Mouse (Mus musculus) midbrain, embryonic 16.5 days (tissue): ENCODE results near the gene Mmp7. TPM values are rescaled to one million over a fixed set of nuclear protein-coding genes. Genes with fewer than 3 reads are reported as not detected.

Experiments used
- ATAC-seq: fragments of 200-750 bp; cut with Nextera tagmentation; 2 replicates; pipeline ENCODE4 v1.8.0; 2017; ENCODE audit warnings: moderate TSS enrichment
- H3K27ac ChIP-seq: fragments of 300-500 bp; sonication (generic); 2 replicates; pipeline ENCODE4 v1.5.1; 2014; ENCODE audit warnings: mild to moderate bottlenecking, low read length, mixed read lengths
- H3K27me3 ChIP-seq: fragments of 300-500 bp; sonication (generic); 2 replicates; pipeline ENCODE4 v1.6.1; 2014; ENCODE audit warnings: low read depth, low read length, mixed read lengths; ENCODE audit not compliant: control insufficient read depth, insufficient read depth
- H3K36me3 ChIP-seq: fragments of 300-500 bp; sonication (generic); 2 replicates; pipeline ENCODE4 v1.6.1; 2014; ENCODE audit warnings: mild to moderate bottlenecking, low read length, moderate library complexity, mixed read lengths; ENCODE audit not compliant: control insufficient read depth, insufficient read depth
- H3K4me1 ChIP-seq: fragments of 300-500 bp; sonication (generic); 2 replicates; pipeline ENCODE4 v1.6.1; 2014; ENCODE audit warnings: mild to moderate bottlenecking, low read length, mixed read lengths; ENCODE audit not compliant: control insufficient read depth, insufficient read depth
- H3K4me2 ChIP-seq: fragments of 300-500 bp; sonication (generic); 2 replicates; pipeline ENCODE4 v1.6.1; 2014; ENCODE audit warnings: mild to moderate bottlenecking, low read length, mixed read lengths
- H3K4me3 ChIP-seq: fragments of 300-500 bp; sonication (generic); 2 replicates; pipeline ENCODE4 v1.5.1; 2014; ENCODE audit warnings: low read depth, mild to moderate bottlenecking, low read length, moderate library complexity, mixed read lengths
- H3K9ac ChIP-seq: fragments of 300-500 bp; sonication (generic); 2 replicates; pipeline ENCODE4 v1.6.1; 2014; ENCODE audit warnings: low read depth, low read length, mixed read lengths
- H3K9me3 ChIP-seq: fragments of 300-500 bp; sonication (generic); replicated peaks from 2 replicates; pipeline ENCODE4 v1.6.1; 2014; ENCODE audit warnings: mild to moderate bottlenecking, low read length, mixed read lengths; ENCODE audit not compliant: control insufficient read depth, poor library complexity, severe bottlenecking
- WGBS: fragments of 180-500 bp; shearing (Covaris S2); extraction: QIAGEN DNeasy Blood & Tissue Kit; methylation state at CpG from one replicate; pipeline ENCODE4 v1.1.7; 2014; 5-methylcytosine and 5-hydroxymethylcytosine counted together
- polyA plus RNA-seq: library from polyadenylated mRNA; unstranded; fragments of >200 nt; fragmentation: Nextera tagmentation; extraction: Ambion mirVana; gene quantifications from 2 replicates; pipeline ENCODE4 v1.2.1, GENCODE M21; 2015

Gene Mmp7
- not detected in 2 replicates for polyA plus RNA-seq

DNA sequence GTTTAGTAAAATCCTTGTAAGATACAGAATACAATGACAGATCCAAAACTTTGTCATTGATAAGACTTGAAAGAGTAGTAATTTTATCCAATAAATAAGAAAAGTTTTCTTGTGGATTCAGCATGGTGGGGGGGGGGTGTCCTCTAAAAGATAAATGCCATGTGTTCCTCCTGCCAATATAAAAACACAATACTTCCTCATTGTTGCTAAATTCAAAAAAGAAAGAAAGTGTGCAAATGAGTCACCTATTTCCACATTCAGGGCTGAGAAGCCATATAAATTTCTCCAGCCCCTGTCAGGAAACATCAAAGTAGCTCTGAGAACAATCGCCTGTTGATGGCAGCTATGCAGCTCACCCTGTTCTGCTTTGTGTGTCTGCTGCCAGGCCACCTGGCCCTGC lies at the start of gene Mmp7:
Gene Mmp7, plus strand, starts transcription at position 301 of the 400 bp plus-strand sequence.
- Histone ChIP-seq H3K27ac (no peak within 1 kb of the TSS), H3K36me3 (no peaks in the 10 kb centered on the region), H3K9ac (no peak within 1 kb of the TSS), H3K4me3 (no peak within 1 kb of the TSS), H3K27me3 (no peaks in the 10 kb centered on the region), H3K4me1 (no peaks in the 10 kb centered on the region), H3K4me2 (no peak within 1 kb of the TSS), H3K9me3 (no peaks in the 10 kb centered on the region)
- 52% methylated on average over 1 of the region's 1 CpGs for WGBS
- no peak for ATAC-seq

- H3K9me3 ChIP-seq: no peaks in the 10 kb centered on the region
- WGBS: 77% methylated on average over 3 of the region's 3 CpGs
- H3K4me3 ChIP-seq: no peak overlapping the region
Measured at GRCm38 (mm10) chr9:7647901-7648300, 44.0 kb upstream of the Mmp7 start.

GRCm38 (mm10) chr9:7650397-7651180 lies 41.3 kb upstream of the Mmp7 start:
- no peaks in the 10 kb centered on the region for H3K27me3 ChIP-seq
- H3K9ac ChIP-seq: no peak overlapping the region
- H3K36me3 ChIP-seq: no peaks in the 10 kb centered on the region
- no peaks in the 10 kb centered on the region for H3K4me1 ChIP-seq
- H3K4me3 ChIP-seq: no peak overlapping the region
- 88% methylated on average over 5 of the region's 5 CpGs for WGBS
- no peak for ATAC-seq
- no peak overlapping the region for H3K27ac ChIP-seq
- H3K9me3 ChIP-seq: no peaks in the 10 kb centered on the region
- H3K4me2 ChIP-seq: no peak overlapping the region

More at GRCm38 (mm10) chr9:7647901-7648300, 44.0 kb upstream of the Mmp7 start:
- H3K36me3 ChIP-seq: no peaks in the 10 kb centered on the region
- no peak overlapping the region for H3K27ac ChIP-seq
- no peaks in the 10 kb centered on the region for H3K4me1 ChIP-seq
- H3K4me2 ChIP-seq: no peak overlapping the region
- no peak overlapping the region for H3K9ac ChIP-seq
- ATAC-seq: no peak
- H3K27me3 ChIP-seq: no peaks in the 10 kb centered on the region

DNA sequence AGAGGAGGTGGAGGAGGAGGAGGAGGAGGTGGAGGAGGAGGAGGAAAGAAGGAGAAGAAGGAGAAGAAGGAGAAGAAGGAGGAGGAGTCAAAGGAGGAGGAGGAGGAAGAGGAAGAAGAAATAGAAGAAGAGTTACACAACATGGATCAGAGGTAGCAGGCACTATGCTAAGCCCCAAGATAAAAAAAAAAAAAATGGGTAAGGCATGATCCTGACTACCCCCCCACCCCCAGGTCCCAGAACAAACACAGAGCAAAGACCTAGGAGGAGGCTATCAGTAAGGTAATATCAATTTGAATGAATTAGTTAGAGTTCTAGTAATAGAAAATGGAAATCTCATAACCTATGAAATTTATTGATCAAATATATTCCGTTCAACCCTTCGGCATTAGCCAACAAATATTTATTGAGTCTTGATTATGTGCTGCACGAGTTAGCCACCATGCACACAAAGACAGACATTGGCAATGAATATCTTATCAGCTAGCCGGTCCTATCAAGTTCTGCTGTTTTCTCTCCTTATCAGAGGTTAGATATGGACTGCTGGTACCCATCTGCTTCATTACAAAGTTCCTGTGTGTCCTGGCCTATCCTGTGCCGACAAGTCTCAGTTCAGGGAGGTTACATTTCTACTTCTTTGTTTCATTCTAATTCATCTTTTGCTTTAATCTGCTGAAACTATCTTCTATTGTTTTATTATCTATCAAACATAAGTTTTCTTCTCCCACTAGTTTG lies 39.4 kb upstream of the Mmp7 start:
- no peak overlapping the region for H3K9ac ChIP-seq
- no peaks in the 10 kb centered on the region for H3K4me1 ChIP-seq
- no peaks in the 10 kb centered on the region for H3K27me3 ChIP-seq
- no peak overlapping the region for H3K27ac ChIP-seq
- no peak for ATAC-seq
- H3K4me3 ChIP-seq: no peak overlapping the region
- no peaks in the 10 kb centered on the region for H3K36me3 ChIP-seq
- no peaks in the 10 kb centered on the region for H3K9me3 ChIP-seq
- 90% methylated on average over 5 of the region's 5 CpGs for WGBS
- no peak overlapping the region for H3K4me2 ChIP-seq

GRCm38 (mm10) chr9:7657946-7658345 lies 33.9 kb upstream of the Mmp7 start:
- no peak overlapping the region for H3K4me2 ChIP-seq
- H3K9me3 ChIP-seq: no peaks in the 10 kb centered on the region
- no peak overlapping the region for H3K9ac ChIP-seq
- no peaks in the 10 kb centered on the region for H3K4me1 ChIP-seq
- H3K27ac ChIP-seq: no peak overlapping the region
- H3K4me3 ChIP-seq: no peak overlapping the region
- ATAC-seq: no peak
- H3K36me3 ChIP-seq: no peaks in the 10 kb centered on the region
- 83% methylated on average over 4 of the region's 4 CpGs for WGBS
- H3K27me3 ChIP-seq: no peaks in the 10 kb centered on the region

- H3K27ac ChIP-seq: no peak overlapping the region
- H3K36me3 ChIP-seq: no peaks in the 10 kb centered on the region
- no peaks in the 10 kb centered on the region for H3K4me1 ChIP-seq
- 64% methylated on average over 6 of the region's 6 CpGs for WGBS
- no peaks in the 10 kb centered on the region for H3K27me3 ChIP-seq
- no peaks in the 10 kb centered on the region for H3K9me3 ChIP-seq
- ATAC-seq: no peak
- H3K4me3 ChIP-seq: no peak overlapping the region
- H3K9ac ChIP-seq: no peak overlapping the region
- no peak overlapping the region for H3K4me2 ChIP-seq
Measured at GRCm38 (mm10) chr9:7659469-7660020, 32.3 kb upstream of the Mmp7 start.

- no peak overlapping the region for H3K4me3 ChIP-seq
- ATAC-seq: no peak
- 100% methylated on average over 1 of the region's 1 CpGs for WGBS
- no peak overlapping the region for H3K27ac ChIP-seq
- H3K4me1 ChIP-seq: no peaks in the 10 kb centered on the region
- H3K27me3 ChIP-seq: no peaks in the 10 kb centered on the region
- H3K9ac ChIP-seq: no peak overlapping the region
- no peaks in the 10 kb centered on the region for H3K9me3 ChIP-seq
- H3K36me3 ChIP-seq: no peaks in the 10 kb centered on the region
- no peak overlapping the region for H3K4me2 ChIP-seq
Measured at GRCm38 (mm10) chr9:7661371-7661770, 30.5 kb upstream of the Mmp7 start.

GRCm38 (mm10) chr9:7669674-7670073 lies 22.2 kb upstream of the Mmp7 start:
- no peaks in the 10 kb centered on the region for H3K9me3 ChIP-seq
- no peak overlapping the region for H3K4me3 ChIP-seq
- H3K36me3 ChIP-seq: no peaks in the 10 kb centered on the region
- WGBS: 88% methylated on average over 1 of the region's 1 CpGs
- no peak overlapping the region for H3K27ac ChIP-seq
- ATAC-seq: no peak
- no peaks in the 10 kb centered on the region for H3K4me1 ChIP-seq
- H3K4me2 ChIP-seq: no peak overlapping the region
- H3K27me3 ChIP-seq: no peaks in the 10 kb centered on the region
- H3K9ac ChIP-seq: no peak overlapping the region

DNA sequence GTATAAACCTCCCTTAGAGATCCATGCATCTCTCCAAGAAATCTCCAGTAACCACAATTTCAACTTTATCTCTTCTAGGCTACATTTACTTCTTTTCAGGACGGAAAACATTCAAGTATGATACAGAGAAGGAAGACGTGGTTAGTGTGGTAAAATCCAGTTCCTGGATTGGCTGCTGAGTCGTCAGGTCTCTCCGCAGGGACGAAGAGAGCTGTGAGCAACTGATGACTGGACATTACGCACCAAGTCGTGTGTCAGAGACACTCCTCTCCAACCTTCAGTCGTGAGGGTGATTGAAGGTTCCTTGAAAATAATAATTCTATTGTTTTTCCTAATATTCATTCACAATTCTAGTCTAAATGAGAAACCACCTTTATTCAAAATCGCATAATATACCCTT lies 18.9 kb upstream of the Mmp7 start:
- H3K9ac ChIP-seq: no peak overlapping the region
- H3K9me3 ChIP-seq: no peaks in the 10 kb centered on the region
- H3K4me3 ChIP-seq: no peak overlapping the region
- WGBS: 86% methylated on average over 9 of the region's 9 CpGs
- H3K4me2 ChIP-seq: no peak overlapping the region
- no peaks in the 10 kb centered on the region for H3K36me3 ChIP-seq
- no peak overlapping the region for H3K27ac ChIP-seq
- ATAC-seq: no peak
- no peaks in the 10 kb centered on the region for H3K4me1 ChIP-seq
- no peaks in the 10 kb centered on the region for H3K27me3 ChIP-seq
